ENCODE assay signal across 10 mouse cellular contexts in the genomic region with DNA sequence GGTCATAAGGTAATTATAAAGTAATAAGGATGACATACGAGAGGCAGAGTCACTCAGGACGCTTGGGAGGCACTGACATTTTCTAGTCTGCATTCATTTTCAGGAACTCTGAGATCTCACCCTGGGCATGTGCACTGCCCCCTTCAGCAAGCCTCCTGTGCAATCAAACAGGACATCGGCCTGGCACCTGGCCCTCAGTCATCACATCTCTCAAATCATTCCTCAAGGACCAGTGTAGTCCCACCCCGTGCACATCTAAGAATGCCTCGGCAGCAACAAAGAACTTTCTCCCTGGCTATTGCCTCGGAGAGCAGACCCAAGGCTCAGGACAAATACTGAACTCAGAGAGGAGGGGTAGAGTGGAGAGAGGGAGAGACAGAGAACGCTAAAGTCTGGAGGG. TPM values are rescaled to one million over a fixed set of nuclear protein-coding genes. Genes with fewer than 3 reads are reported as not detected.
DNase-seq lines count a peak whose midpoint lies in the region; ATAC-seq lines count a peak whose summit lies in the region.
"Had no signal": no experiment of that assay in that cellular context is flagged by ENCODE, and none has a peak within 500 bp of the region (broad histone marks: within the 10 kb centered on the region; RNA-seq: fewer than 3 reads in every experiment).

No protein-coding gene starts in this region.

- no peak overlapping the region for H3K4me3 ChIP-seq in hindbrain, embryonic 11.5 days (ENCODE audit: low read depth, low read length)
- H3K4me3 ChIP-seq in hindbrain, embryonic 10.5 days, result no peak overlapping the region
- H3K4me3 ChIP-seq in midbrain, embryonic 15.5 days, result no peak overlapping the region
- H3K4me3 ChIP-seq in midbrain, embryonic 10.5 days, result no peak overlapping the region
- no peak overlapping the region for H3K4me3 ChIP-seq in embryonic facial prominence, embryonic 14.5 days (ENCODE audit: low read depth, low read length)
- H3K4me3 ChIP-seq in limb, embryonic 15.5 days, result no peak overlapping the region
- no peak overlapping the region for H3K4me3 ChIP-seq in liver, embryonic 11.5 days (ENCODE audit: low read depth, low read length)

- 57% methylated on average over 7 of the region's 7 CpGs for WGBS in hindbrain, embryonic 11.5 days
- 67% methylated on average over 7 of the region's 7 CpGs for WGBS in hindbrain, embryonic 10.5 days
- 58% methylated on average over 7 of the region's 7 CpGs for WGBS in midbrain, embryonic 15.5 days
- WGBS in midbrain, embryonic 10.5 days, result 73% methylated on average over 7 of the region's 7 CpGs
- 29% methylated on average over 7 of the region's 7 CpGs for WGBS in embryonic facial prominence, embryonic 14.5 days
- WGBS in limb, embryonic 15.5 days, result 31% methylated on average over 7 of the region's 7 CpGs
- 69% methylated on average over 7 of the region's 7 CpGs for WGBS in liver, embryonic 11.5 days

- H3K4me1 ChIP-seq in hindbrain, embryonic 11.5 days (replicated peaks; ENCODE audit: control insufficient read depth, insufficient read depth, low read length), result no peaks in the 10 kb centered on the region
- H3K4me1 ChIP-seq in hindbrain, embryonic 10.5 days (replicated peaks), result peaks cover 7% of the 10 kb centered on the region; the same call in 1 of the 2 replicates
- peaks cover 5% of the 10 kb centered on the region for H3K4me1 ChIP-seq in midbrain, embryonic 15.5 days
- H3K4me1 ChIP-seq in midbrain, embryonic 10.5 days, result peaks cover 9% of the 10 kb centered on the region
- peaks cover 19% of the 10 kb centered on the region; the same call in 1 of the 2 replicates for H3K4me1 ChIP-seq in embryonic facial prominence, embryonic 14.5 days (ENCODE audit: control insufficient read depth, insufficient read depth, low read length)
- H3K4me1 ChIP-seq in limb, embryonic 15.5 days, result peaks cover 24% of the 10 kb centered on the region
- no peaks in the 10 kb centered on the region for H3K4me1 ChIP-seq in liver, embryonic 11.5 days (replicated peaks; ENCODE audit: control insufficient read depth, insufficient read depth, low read length)

- peak; percentile 2 for DNase-seq in hindbrain, embryonic 11.5 days (ENCODE audit: low spot score)
- DNase-seq in hindbrain, embryonic 10.5 days (ENCODE audit: low spot score), result no peak
- no peak for DNase-seq in midbrain, embryonic 10.5 days (ENCODE audit: low spot score)
- DNase-seq in embryonic facial prominence, embryonic 14.5 days (ENCODE audit: low spot score), result no peak
- DNase-seq in liver, embryonic 11.5 days (ENCODE audit: low spot score), result no peak
- DNase-seq: right cerebral cortex, postnatal 4 days; thymus, postnatal 14 days had no signal

- no peak overlapping the region for H3K4me2 ChIP-seq in hindbrain, embryonic 11.5 days (replicated peaks; ENCODE audit: low read depth, low read length)
- no peak overlapping the region for H3K4me2 ChIP-seq in midbrain, embryonic 15.5 days
- H3K4me2 ChIP-seq in embryonic facial prominence, embryonic 14.5 days (ENCODE audit: low read depth, low read length), result peak overlapping the region; percentile 35
- no peak overlapping the region for H3K4me2 ChIP-seq in limb, embryonic 15.5 days
- no peak overlapping the region for H3K4me2 ChIP-seq in liver, embryonic 11.5 days

- no peaks in the 10 kb centered on the region for H3K36me3 ChIP-seq in hindbrain, embryonic 11.5 days (ENCODE audit: control insufficient read depth, insufficient read depth, low read length)
- H3K36me3 ChIP-seq in hindbrain, embryonic 10.5 days, result no peaks in the 10 kb centered on the region
- H3K36me3 ChIP-seq in midbrain, embryonic 15.5 days (replicated peaks), result no peaks in the 10 kb centered on the region
- H3K36me3 ChIP-seq in midbrain, embryonic 10.5 days, result no peaks in the 10 kb centered on the region
- H3K36me3 ChIP-seq in embryonic facial prominence, embryonic 14.5 days (ENCODE audit: control insufficient read depth, insufficient read depth, low read length), result no peaks in the 10 kb centered on the region
- H3K36me3 ChIP-seq in limb, embryonic 15.5 days, result no peaks in the 10 kb centered on the region
- no peaks in the 10 kb centered on the region for H3K36me3 ChIP-seq in liver, embryonic 11.5 days (ENCODE audit: control insufficient read depth, insufficient read depth, low read length)

- H3K9ac ChIP-seq in hindbrain, embryonic 11.5 days (ENCODE audit: low read depth, low read length), result no peak overlapping the region
- no peak overlapping the region for H3K9ac ChIP-seq in midbrain, embryonic 15.5 days
- H3K9ac ChIP-seq in embryonic facial prominence, embryonic 14.5 days (ENCODE audit: low read depth, low read length), result no peak overlapping the region
- H3K9ac ChIP-seq in limb, embryonic 15.5 days, result no peak overlapping the region
- no peak overlapping the region for H3K9ac ChIP-seq in liver, embryonic 11.5 days (ENCODE audit: low read depth, low read length)

- no peaks in the 10 kb centered on the region for H3K9me3 ChIP-seq in hindbrain, embryonic 11.5 days (ENCODE audit: control insufficient read depth, low read length)
- no peaks in the 10 kb centered on the region for H3K9me3 ChIP-seq in hindbrain, embryonic 10.5 days
- H3K9me3 ChIP-seq in midbrain, embryonic 15.5 days, result no peaks in the 10 kb centered on the region
- no peaks in the 10 kb centered on the region for H3K9me3 ChIP-seq in midbrain, embryonic 10.5 days (replicated peaks)
- no peaks in the 10 kb centered on the region for H3K9me3 ChIP-seq in embryonic facial prominence, embryonic 14.5 days (ENCODE audit: control insufficient read depth, low read length)
- no peaks in the 10 kb centered on the region for H3K9me3 ChIP-seq in limb, embryonic 15.5 days
- H3K9me3 ChIP-seq in liver, embryonic 11.5 days (ENCODE audit: control insufficient read depth, low read length), result no peaks in the 10 kb centered on the region

- no peaks in the 10 kb centered on the region for H3K27me3 ChIP-seq in hindbrain, embryonic 11.5 days (ENCODE audit: control insufficient read depth, insufficient read depth, low read length)
- no peaks in the 10 kb centered on the region for H3K27me3 ChIP-seq in hindbrain, embryonic 10.5 days (ENCODE audit: insufficient read depth, poor library complexity, severe bottlenecking)
- H3K27me3 ChIP-seq in midbrain, embryonic 15.5 days (replicated peaks), result no peaks in the 10 kb centered on the region
- no peaks in the 10 kb centered on the region for H3K27me3 ChIP-seq in midbrain, embryonic 10.5 days (ENCODE audit: low read depth, poor library complexity, severe bottlenecking)
- H3K27me3 ChIP-seq in embryonic facial prominence, embryonic 14.5 days (replicated peaks; ENCODE audit: control insufficient read depth, insufficient read depth, low read length), result no peaks in the 10 kb centered on the region
- H3K27me3 ChIP-seq in limb, embryonic 15.5 days, result no peaks in the 10 kb centered on the region
- no peaks in the 10 kb centered on the region for H3K27me3 ChIP-seq in liver, embryonic 11.5 days (replicated peaks; ENCODE audit: control insufficient read depth, insufficient read depth, low read length)
- H3K27me3 ChIP-seq: Patski had no signal

- no peak for ATAC-seq in hindbrain, embryonic 11.5 days (ENCODE audit: low FRiP score)
- 0 out of 2 replicates have a peak, but pooled peaks have one; percentile 20 for ATAC-seq in midbrain, embryonic 15.5 days (replicated peaks)
- peak; percentile 53 for ATAC-seq in embryonic facial prominence, embryonic 14.5 days (ENCODE audit: low read depth)
- ATAC-seq in limb, embryonic 15.5 days (ENCODE audit: insufficient number of reproducible peaks, low FRiP score, low TSS enrichment, low read depth), result 0 out of 2 replicates have a peak, but pooled peaks have one; percentile 44
- ATAC-seq in liver, embryonic 11.5 days (replicated peaks; ENCODE audit: low FRiP score), result no peak

- no peak overlapping the region for H3K27ac ChIP-seq in hindbrain, embryonic 11.5 days (ENCODE audit: low read depth, low read length)
- H3K27ac ChIP-seq in hindbrain, embryonic 10.5 days, result no peak overlapping the region
- no peak overlapping the region for H3K27ac ChIP-seq in midbrain, embryonic 15.5 days
- H3K27ac ChIP-seq in midbrain, embryonic 10.5 days (replicated peaks), result no peak overlapping the region
- peak overlapping the region; percentile 66; the same call in 1 of the 2 replicates for H3K27ac ChIP-seq in embryonic facial prominence, embryonic 14.5 days (replicated peaks; ENCODE audit: low read depth, low read length)
- H3K27ac ChIP-seq in limb, embryonic 15.5 days, result peak overlapping the region; percentile 86
- H3K27ac ChIP-seq in liver, embryonic 11.5 days (ENCODE audit: low read depth, low read length), result no peak overlapping the region

RNA-seq across cellular contexts. Expression of a gene that starts 34.7 kb away (rescaled TPM):
- polyA plus RNA-seq in hindbrain, embryonic 11.5 days (2014; fragmentation: Nextera tagmentation; extraction: Ambion mirVana), result 53.0 and 55.3 TPM in 2 replicates
- polyA plus RNA-seq in hindbrain, embryonic 10.5 days (2016; fragmentation: Nextera tagmentation; extraction: Ambion mirVana), result 46.3 and 47.6 TPM in 2 replicates
- 34.4 and 35.7 TPM in 2 replicates for polyA plus RNA-seq in midbrain, embryonic 15.5 days (2015; fragmentation: Nextera tagmentation; extraction: Ambion mirVana)
- polyA plus RNA-seq in midbrain, embryonic 10.5 days (2016; fragmentation: Nextera tagmentation; extraction: Ambion mirVana), result 46.8 and 49.4 TPM in 2 replicates
- polyA plus RNA-seq in embryonic facial prominence, embryonic 14.5 days (2014; fragmentation: Nextera tagmentation; extraction: Ambion mirVana), result 75.2 and 78.8 TPM in 2 replicates
- 71.8 and 77.8 TPM in 2 replicates for polyA plus RNA-seq in limb, embryonic 15.5 days (2015; fragmentation: Nextera tagmentation; extraction: Ambion mirVana)
- 45.2 and 50.7 TPM in 2 replicates for polyA plus RNA-seq in liver, embryonic 11.5 days (2014; fragmentation: Nextera tagmentation; extraction: Ambion mirVana)

Comparison
In these comparisons a context has a peak if more than half of its experiments do, and no peak if none do; other contexts are left out.
1. ATAC-seq: peak in midbrain, embryonic 15.5 days (single experiment), embryonic facial prominence, embryonic 14.5 days (single experiment) and limb, embryonic 15.5 days (single experiment); none in hindbrain, embryonic 11.5 days (single experiment) and liver, embryonic 11.5 days (single experiment).
2. H3K27ac ChIP-seq: peak in embryonic facial prominence, embryonic 14.5 days (single experiment) and limb, embryonic 15.5 days (single experiment); none in hindbrain, embryonic 11.5 days (single experiment), hindbrain, embryonic 10.5 days (single experiment), midbrain, embryonic 15.5 days (single experiment), midbrain, embryonic 10.5 days (single experiment) and liver, embryonic 11.5 days (single experiment).